Mouse (Mus musculus): ENCODE results near the gene Il17d. TPM values are rescaled to one million over a fixed set of nuclear protein-coding genes. Genes with fewer than 3 reads are reported as not detected.

Il17d gene
- polyA plus RNA-seq, 1 experiment from 2014 or later: 1.1 TPM

DNA sequence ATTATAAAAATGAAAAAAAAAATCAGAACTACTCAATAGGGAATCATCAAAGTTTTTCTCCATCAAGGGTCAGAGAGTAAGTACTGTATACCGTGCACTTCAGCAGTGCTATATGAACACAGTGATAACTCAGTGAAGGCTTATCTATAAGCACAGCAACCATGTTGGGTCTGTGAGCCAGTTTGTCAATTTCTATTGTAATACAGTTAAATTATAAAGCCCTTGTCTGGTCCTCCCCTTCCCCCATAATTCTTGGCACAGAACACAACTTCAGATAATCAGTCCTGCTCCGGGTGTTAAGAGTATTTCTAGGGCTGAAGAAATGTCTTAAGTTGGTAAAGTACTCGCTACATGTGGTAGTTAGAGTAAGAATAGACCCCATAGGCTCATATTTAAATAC, 67.3 kb downstream of the Il17d start:
- H3K4me2 ChIP-seq (ENCODE audit: low read depth, low read length, severe bottlenecking): no peak overlapping the region
- ATAC-seq (replicated peaks; ENCODE audit: low FRiP score) (no peak), DNase-seq (ENCODE audit: low spot score) (no peak)
- 94% methylated on average over 3 of the region's 3 CpGs for WGBS
- no peaks in the 10 kb centered on the region for H3K27me3 ChIP-seq (ENCODE audit: control insufficient read depth, insufficient read depth, low read length)
- H3K36me3 ChIP-seq (ENCODE audit: control insufficient read depth, insufficient read depth, low read length): peaks cover 9% of the 10 kb centered on the region
- H3K27ac ChIP-seq (ENCODE audit: low read depth, low read length): no peak overlapping the region
- no peak overlapping the region for H3K4me3 ChIP-seq (ENCODE audit: low read depth, low read length)
- H3K9ac ChIP-seq (ENCODE audit: low read length): no peak overlapping the region
- no peaks in the 10 kb centered on the region for H3K4me1 ChIP-seq (replicated peaks; ENCODE audit: control insufficient read depth, insufficient read depth, low read length)
- H3K9me3 ChIP-seq (ENCODE audit: control insufficient read depth, low read length): no peaks in the 10 kb centered on the region

Other genes with a start within 250 kb of the Il17d start
- 7.4 and 8.2 TPM in 2 replicates for gene Cryl1, start 126.2 kb upstream of the Il17d start, polyA plus RNA-seq (2014; fragmentation: Nextera tagmentation; extraction: Ambion mirVana)
- 15.5 and 17.4 TPM in 2 replicates for gene Ift88, start 100.7 kb upstream of the Il17d start, polyA plus RNA-seq (2014; fragmentation: Nextera tagmentation; extraction: Ambion mirVana)
- gene Eef1akmt1, start 46.8 kb downstream of the Il17d start, polyA plus RNA-seq (2014; fragmentation: Nextera tagmentation; extraction: Ambion mirVana): 79.4 and 86.5 TPM in 2 replicates
- gene Xpo4, start 140.7 kb downstream of the Il17d start, polyA plus RNA-seq (2014; fragmentation: Nextera tagmentation; extraction: Ambion mirVana): 35.6 and 39.1 TPM in 2 replicates
- gene Gm49361, start 221.3 kb downstream of the Il17d start, polyA plus RNA-seq (2014; fragmentation: Nextera tagmentation; extraction: Ambion mirVana): not detected in 2 replicates
- gene Lats2, start 233.6 kb downstream of the Il17d start, polyA plus RNA-seq (2014; fragmentation: Nextera tagmentation; extraction: Ambion mirVana): 14.0 and 16.6 TPM in 2 replicates

All from forebrain, embryonic 11.5 days (tissue).